Mouse (Mus musculus) G1E (cell line): Measurements from ENCODE around the gene Nxpe3.

Experiments
- CTCF ChIP-seq: IDR thresholded peaks from 2 replicates; pipeline ENCODE4 v1.5.1; 2012; ENCODE audit warnings: low read depth, low read length, inconsistent platforms, mixed read lengths
- GATA1 ChIP-seq: IDR thresholded peaks from 2 replicates; pipeline ENCODE4 v1.6.1; 2012; ENCODE audit warnings: borderline replicate concordance, low read length, inconsistent platforms, mixed read lengths
- POLR2AphosphoS5 ChIP-seq: IDR thresholded peaks from 2 replicates; pipeline ENCODE4 v1.6.1; 2012; ENCODE audit warnings: low read depth, low read length, inconsistent platforms; ENCODE audit not compliant: insufficient replicate concordance

GRCm38 (mm10) chr16:55837168-55837567, 57.9 kb downstream of the Nxpe3 start:
- TF ChIP-seq GATA1: no peak
- TF ChIP-seq CTCF: no peak
- no peak for TF ChIP-seq POLR2AphosphoS5
